In the genomic region with DNA sequence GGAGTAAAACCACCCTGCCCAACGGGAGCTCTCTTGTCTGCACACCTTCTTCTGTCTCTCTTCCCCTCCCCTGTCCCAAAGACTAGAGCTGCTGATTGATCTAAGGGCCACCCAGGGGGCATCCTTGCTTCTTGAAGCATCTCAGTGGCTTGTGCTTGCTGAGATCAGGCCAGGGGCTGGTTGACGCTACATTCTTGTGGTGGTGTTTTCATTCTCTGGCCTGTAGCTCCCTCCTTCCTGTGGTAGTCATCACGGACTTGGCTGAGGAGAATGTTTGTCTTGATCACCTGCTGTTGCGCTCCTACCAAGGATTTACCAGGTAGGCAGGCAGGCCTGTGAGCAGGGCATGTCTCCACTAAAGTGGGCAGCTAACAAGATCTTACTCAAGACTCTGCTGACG, we compare ENCODE assay signal across 28 mouse cellular contexts. TPM values are rescaled to one million over a fixed set of nuclear protein-coding genes. Genes with fewer than 3 reads are reported as not detected.
DNase-seq lines count a peak whose midpoint lies in the region; ATAC-seq and TF ChIP-seq lines count a peak whose summit lies in the region.
"Had no signal": no experiment of that assay in that cellular context is flagged by ENCODE, and none has a peak within 500 bp of the region (broad histone marks: within the 10 kb centered on the region; RNA-seq: fewer than 3 reads in every experiment).

No protein-coding gene starts in this region.

- no peaks in the 10 kb centered on the region for H3K79me2 ChIP-seq in myocyte (ENCODE audit: control insufficient read depth, insufficient read depth)

- no peak overlapping the region for H3K4me3 ChIP-seq in heart, embryonic 14.5 days (ENCODE audit: control insufficient read depth in 1 of 2, insufficient read depth in 1 of 2, low read depth in 1 of 2, low read length in 2 of 2)
- no peak overlapping the region for H3K4me3 ChIP-seq in heart, postnatal 0 days (ENCODE audit: low read depth, low read length)
- no peak overlapping the region for H3K4me3 ChIP-seq in myocyte
- H3K4me3 ChIP-seq in forebrain, embryonic 14.5 days (ENCODE audit: low read depth, low read length) = no peak overlapping the region
- H3K4me3 ChIP-seq: embryonic facial prominence, embryonic 13.5 days; embryonic facial prominence, embryonic 15.5 days; erythroblast, embryonic 14.5 days; forebrain, embryonic 10.5 days; forebrain, embryonic 12.5 days; forebrain, embryonic 15.5 days had no signal

- no peaks in the 10 kb centered on the region for H3K27me3 ChIP-seq in heart, embryonic 14.5 days (ENCODE audit: control insufficient read depth, insufficient read depth, low read length)
- H3K27me3 ChIP-seq in heart, postnatal 0 days (ENCODE audit: control insufficient read depth, insufficient read depth, low read length) = no peaks in the 10 kb centered on the region
- H3K27me3 ChIP-seq in Patski (no peaks in the 10 kb centered on the region), myocyte (ENCODE audit: control insufficient read depth, insufficient read depth, insufficient read length) (no peaks in the 10 kb centered on the region)
- H3K27me3 ChIP-seq in forebrain, embryonic 14.5 days (replicated peaks; ENCODE audit: control insufficient read depth, insufficient read depth, low read length) = no peaks in the 10 kb centered on the region
- H3K27me3 ChIP-seq: embryonic facial prominence, embryonic 13.5 days; embryonic facial prominence, embryonic 15.5 days; forebrain, embryonic 12.5 days; forebrain, embryonic 15.5 days had no signal

- 73% methylated on average over 5 of the region's 5 CpGs for WGBS in heart, embryonic 14.5 days
- 74% methylated on average over 5 of the region's 5 CpGs for WGBS in heart, postnatal 0 days
- 87% methylated on average over 5 of the region's 5 CpGs for WGBS in forebrain, embryonic 14.5 days

- no peak for DNase-seq in heart, postnatal 36 days
- DNase-seq in heart, postnatal 0 days (ENCODE audit: low spot score) = no peak
- DNase-seq in heart, adult 11 months = no peak
- no peak for DNase-seq in Patski (ENCODE audit: low read depth, low spot score)
- DNase-seq in forebrain, embryonic 14.5 days (ENCODE audit: low spot score) = no peak
- no peak for DNase-seq in lung, postnatal 14 days
- DNase-seq: adrenal gland, adult 2 months; adrenal gland, postnatal 10 days; adrenal gland, postnatal 25 days; cerebellum, adult 11 months; cerebellum, adult 18-20 months; cerebellum, adult 8-10 months; cerebellum, adult 9-11 months; cerebellum, postnatal 14 days; cerebellum, postnatal 36 days; embryo, embryonic 11 days; forebrain, postnatal 0 days had no signal

- H3K27ac ChIP-seq in heart, embryonic 14.5 days (replicated peaks in 1 of 2; ENCODE audit: control insufficient read depth in 1 of 2, insufficient read depth in 1 of 2, low read depth in 2 of 2, low read length in 2 of 2) = no peak overlapping the region
- H3K27ac ChIP-seq in heart, postnatal 0 days (ENCODE audit: low read depth) = no peak overlapping the region
- H3K27ac ChIP-seq in forebrain, embryonic 14.5 days (ENCODE audit: low read depth, low read length) = no peak overlapping the region
- H3K27ac ChIP-seq: embryonic facial prominence, embryonic 13.5 days; embryonic facial prominence, embryonic 15.5 days; forebrain, embryonic 10.5 days; forebrain, embryonic 12.5 days; forebrain, embryonic 15.5 days had no signal

- TF ChIP-seq CTCF in heart, postnatal 0 days (IDR thresholded peaks at IDR 0.05; ENCODE audit: low read depth) = no peak
- TF ChIP-seq CTCF in Patski (IDR thresholded peaks at IDR 0.05) = no peak

- 0 out of 2 replicates have a peak, but pooled peaks have one; percentile 27 for ATAC-seq in heart, embryonic 14.5 days (ENCODE audit: insufficient number of reproducible peaks, insufficient read depth, low FRiP score, low read depth)
- ATAC-seq in heart, postnatal 0 days (ENCODE audit: insufficient read depth, low read depth) = peak; percentile 13
- ATAC-seq in Patski = peak; percentile 17
- no peak for ATAC-seq in forebrain, embryonic 14.5 days
- ATAC-seq: forebrain, embryonic 15.5 days; forebrain, postnatal 0 days had no signal

- no peaks in the 10 kb centered on the region for H3K9me3 ChIP-seq in heart, embryonic 14.5 days (ENCODE audit: control insufficient read depth, low read length)
- H3K9me3 ChIP-seq in heart, postnatal 0 days (replicated peaks; ENCODE audit: control insufficient read depth, low read length) = no peaks in the 10 kb centered on the region
- H3K9me3 ChIP-seq in forebrain, embryonic 14.5 days (replicated peaks; ENCODE audit: control insufficient read depth, low read length) = no peaks in the 10 kb centered on the region
- H3K9me3 ChIP-seq: embryonic facial prominence, embryonic 13.5 days; embryonic facial prominence, embryonic 15.5 days; forebrain, embryonic 10.5 days; forebrain, embryonic 12.5 days; forebrain, embryonic 15.5 days had no signal

- peak; percentile 30 for TF ChIP-seq POLR2A in myocyte (IDR thresholded peaks at IDR 0.05; ENCODE audit: insufficient read length, low read depth)

- H3K9ac ChIP-seq in heart, embryonic 14.5 days (ENCODE audit: low read length) = no peak overlapping the region
- no peak overlapping the region for H3K9ac ChIP-seq in heart, postnatal 0 days (replicated peaks; ENCODE audit: low read depth, low read length)
- no peak overlapping the region for H3K9ac ChIP-seq in forebrain, embryonic 14.5 days (ENCODE audit: low read length)
- H3K9ac ChIP-seq: embryonic facial prominence, embryonic 13.5 days; embryonic facial prominence, embryonic 15.5 days; forebrain, embryonic 12.5 days; forebrain, embryonic 15.5 days; forebrain, postnatal 0 days had no signal

- H3K36me3 ChIP-seq in heart, embryonic 14.5 days (ENCODE audit: control insufficient read depth, insufficient read depth, low read length) = peaks cover 69% of the 10 kb centered on the region
- peaks cover 54% of the 10 kb centered on the region for H3K36me3 ChIP-seq in heart, postnatal 0 days (replicated peaks; ENCODE audit: control insufficient read depth, insufficient read depth, low read length)
- peaks cover 47% of the 10 kb centered on the region for H3K36me3 ChIP-seq in myocyte (ENCODE audit: control insufficient read depth, insufficient read depth)
- H3K36me3 ChIP-seq in forebrain, embryonic 14.5 days (ENCODE audit: control insufficient read depth, insufficient read depth, low read length) = peaks cover under 1% of the 10 kb centered on the region; the same call in 1 of the 2 replicates

- no peak overlapping the region for H3K4me2 ChIP-seq in heart, embryonic 14.5 days (ENCODE audit: low read length)
- H3K4me2 ChIP-seq in heart, postnatal 0 days (ENCODE audit: low read depth, low read length) = no peak overlapping the region
- no peak overlapping the region for H3K4me2 ChIP-seq in myocyte (ENCODE audit: low read depth)
- no peak overlapping the region for H3K4me2 ChIP-seq in forebrain, embryonic 14.5 days (ENCODE audit: low read length)
- H3K4me2 ChIP-seq: embryonic facial prominence, embryonic 13.5 days; embryonic facial prominence, embryonic 15.5 days; forebrain, embryonic 12.5 days; forebrain, embryonic 15.5 days had no signal

- CTCF ChIA-PET in Patski (lab: Charles Lee) = interaction anchor here (1.0 to 1.1 kb wide), 2 partner anchors 12 to 18 kb away, joined by 3 read pairs; no protein-coding TSS in a partner anchor

- H3K4me1 ChIP-seq in heart, embryonic 14.5 days (ENCODE audit: control insufficient read depth in 2 of 2, insufficient read depth in 2 of 2, low read length in 2 of 2) = no peaks in the 10 kb centered on the region
- no peaks in the 10 kb centered on the region for H3K4me1 ChIP-seq in heart, postnatal 0 days (ENCODE audit: control insufficient read depth, insufficient read depth)
- H3K4me1 ChIP-seq in forebrain, embryonic 14.5 days (ENCODE audit: control insufficient read depth, insufficient read depth, low read length) = no peaks in the 10 kb centered on the region
- H3K4me1 ChIP-seq: embryonic facial prominence, embryonic 13.5 days; embryonic facial prominence, embryonic 15.5 days; forebrain, embryonic 12.5 days; forebrain, embryonic 15.5 days had no signal

- intact Hi-C loops in heart, postnatal 36 days (cut with DNase I) = no loop called here

- no peak for TF ChIP-seq EP300 in heart, postnatal 0 days (IDR thresholded peaks at IDR 0.05; ENCODE audit: low read depth)

- POLR2A ChIA-PET in Patski (lab: Charles Lee) = interaction anchor here (0.6 kb wide), 1 partner anchor 331 kb away, joined by 3 read pairs; no protein-coding TSS in a partner anchor

- in situ Hi-C loops in Patski (cut with MboI; ENCODE audit: low pct_unique_long_range_greater_than_20kb) = no loop called here

- H3ac ChIP-seq in myocyte (ENCODE audit: control insufficient read depth, insufficient read length) = no peak overlapping the region

RNA-seq across cellular contexts. Expression of a gene that starts 27.7 kb away (rescaled TPM):
- polyA plus RNA-seq in heart, embryonic 14.5 days (2014; fragmentation: Nextera tagmentation; extraction: Ambion mirVana) = 10.0 and 13.0 TPM in 2 replicates
- total RNA-seq in heart, postnatal 36 days (2021) = 10 to 100 TPM; 19.4 to 20.0 TPM
- total RNA-seq in heart, postnatal 0 days (2014; rRNA removed; ENCODE audit: low replicate concordance) = 6.4 and 10.4 TPM in 2 replicates
- polyA plus RNA-seq in heart, postnatal 0 days (2015; fragmentation: Nextera tagmentation; extraction: Ambion mirVana) = 8.1 and 8.4 TPM in 2 replicates
- polyA plus RNA-seq in Patski (2021) (52.0 TPM), myocyte (2012; fragmentation: generic; extraction: Trizol) (13.1 TPM)
- polyA plus RNA-seq in forebrain, embryonic 14.5 days (2014; fragmentation: Nextera tagmentation; extraction: Ambion mirVana) = 5.6 and 5.7 TPM in 2 replicates

RNA-seq across cellular contexts. Expression of a gene that starts 29.8 kb away (rescaled TPM):
- polyA plus RNA-seq in heart, embryonic 14.5 days (2014; fragmentation: Nextera tagmentation; extraction: Ambion mirVana) = 73.8 and 85.0 TPM in 2 replicates
- 10 to 100 TPM; 19.9 to 24.0 TPM for total RNA-seq in heart, postnatal 36 days (2021)
- total RNA-seq in heart, postnatal 0 days (2014; rRNA removed; ENCODE audit: low replicate concordance) = 16.9 and 36.3 TPM in 2 replicates
- polyA plus RNA-seq in heart, postnatal 0 days (2015; fragmentation: Nextera tagmentation; extraction: Ambion mirVana) = 76.6 and 80.1 TPM in 2 replicates
- polyA plus RNA-seq in Patski (2021) (37.3 TPM), myocyte (2012; fragmentation: generic; extraction: Trizol) (34.8 TPM)
- 12.1 and 13.2 TPM in 2 replicates for polyA plus RNA-seq in forebrain, embryonic 14.5 days (2014; fragmentation: Nextera tagmentation; extraction: Ambion mirVana)

RNA-seq across cellular contexts. Expression of a gene that starts 54.5 kb away (rescaled TPM):
- 0.18 TPM in 1 of 2 replicates, not detected in the other for polyA plus RNA-seq in heart, embryonic 14.5 days (2014; fragmentation: Nextera tagmentation; extraction: Ambion mirVana)
- not detected for total RNA-seq in heart, postnatal 36 days (2021)
- total RNA-seq in heart, postnatal 0 days (2014; rRNA removed; ENCODE audit: low replicate concordance) = not detected in 2 replicates
- polyA plus RNA-seq in heart, postnatal 0 days (2015; fragmentation: Nextera tagmentation; extraction: Ambion mirVana) = 0.11 and 0.29 TPM in 2 replicates
- 0.24 TPM for polyA plus RNA-seq in Patski (2021)
- polyA plus RNA-seq in myocyte (2012; fragmentation: generic; extraction: Trizol) = 0.04 TPM
- polyA plus RNA-seq in forebrain, embryonic 14.5 days (2014; fragmentation: Nextera tagmentation; extraction: Ambion mirVana) = 0.38 and 2.1 TPM in 2 replicates
- total RNA-seq: adrenal gland, postnatal 25 days; common myeloid progenitor, adult 5-6 weeks; ES-E14; forebrain, postnatal 0 days; MEL had no signal
- polyA plus RNA-seq: adrenal gland, adult 2 months; erythroblast, embryonic 14.5 days had no signal

RNA-seq across cellular contexts. Expression of a gene that starts 54.9 kb away (rescaled TPM):
- polyA plus RNA-seq in heart, embryonic 14.5 days (2014; fragmentation: Nextera tagmentation; extraction: Ambion mirVana) = 37.8 and 38.9 TPM in 2 replicates
- total RNA-seq in heart, postnatal 36 days (2021) = 10 to 100 TPM; 11.9 to 14.9 TPM
- 31.8 and 32.0 TPM in 2 replicates for total RNA-seq in heart, postnatal 0 days (2014; rRNA removed; ENCODE audit: low replicate concordance)
- polyA plus RNA-seq in heart, postnatal 0 days (2015; fragmentation: Nextera tagmentation; extraction: Ambion mirVana) = 25.2 and 26.9 TPM in 2 replicates
- 48.8 TPM for polyA plus RNA-seq in Patski (2021)
- 15.3 TPM for polyA plus RNA-seq in myocyte (2012; fragmentation: generic; extraction: Trizol)
- polyA plus RNA-seq in forebrain, embryonic 14.5 days (2014; fragmentation: Nextera tagmentation; extraction: Ambion mirVana) = 109 and 112 TPM in 2 replicates
